Mouse (Mus musculus) common myeloid progenitor, adult 5-6 weeks (primary cell): ENCODE data around the gene Ppif. TPM values are rescaled to one million over a fixed set of nuclear protein-coding genes. Genes with fewer than 3 reads are reported as not detected.
A peak's percentile ranks its signal among the peaks of the same experiment; 100 is the strongest.

Source experiments
- ATAC-seq: replicated peaks from 2 replicates; pipeline ENCODE4 v1.8.0; 2016; ENCODE audit warnings: low read depth, mild to moderate bottlenecking, moderate TSS enrichment, inconsistent platforms; ENCODE audit not compliant: poor library complexity, severe bottlenecking
- total RNA-seq: library from RNA; stranded (forward); fragments of 200-1000, 187-1606 nt; gene quantifications from 2 replicates; pipeline ENCODE4 v1.2.3, GENCODE M21; 2017

The Ppif gene
- total RNA-seq, 1 experiment from 2014 or later = 49.5 TPM

GRCm38 (mm10) chr14:25693271-25693887 lies 575 bp upstream of the Ppif start:
- peak; percentile 3 for ATAC-seq

- ATAC-seq = no peak
These were observed 579 bp downstream of the Ppif start for GRCm38 (mm10) chr14:25694569-25694897.

GRCm38 (mm10) chr14:25695059-25695458 lies 1.1 kb downstream of the Ppif start:
- ATAC-seq = peak; percentile 78

DNA sequence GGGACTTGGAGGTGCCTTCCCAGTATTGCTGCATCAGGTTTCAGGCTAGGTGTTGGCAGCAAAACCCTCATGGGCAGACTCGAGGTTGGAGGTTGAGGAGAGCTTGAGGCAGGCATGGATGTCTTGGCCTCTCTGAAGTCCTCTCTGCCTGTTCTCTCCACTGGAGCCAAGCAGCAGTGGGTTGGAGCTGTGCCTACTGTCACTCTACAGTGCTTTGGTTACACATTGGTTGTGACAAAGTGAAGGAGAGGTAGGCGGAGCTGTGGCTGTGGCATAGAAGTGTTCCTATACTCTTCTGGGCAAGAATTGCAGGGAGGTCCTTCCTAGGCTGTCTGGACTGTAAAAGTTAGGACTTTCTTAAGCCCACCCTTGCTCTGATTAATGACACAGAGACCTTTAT lies 2.4 kb downstream of the Ppif start:
- no peak for ATAC-seq

DNA sequence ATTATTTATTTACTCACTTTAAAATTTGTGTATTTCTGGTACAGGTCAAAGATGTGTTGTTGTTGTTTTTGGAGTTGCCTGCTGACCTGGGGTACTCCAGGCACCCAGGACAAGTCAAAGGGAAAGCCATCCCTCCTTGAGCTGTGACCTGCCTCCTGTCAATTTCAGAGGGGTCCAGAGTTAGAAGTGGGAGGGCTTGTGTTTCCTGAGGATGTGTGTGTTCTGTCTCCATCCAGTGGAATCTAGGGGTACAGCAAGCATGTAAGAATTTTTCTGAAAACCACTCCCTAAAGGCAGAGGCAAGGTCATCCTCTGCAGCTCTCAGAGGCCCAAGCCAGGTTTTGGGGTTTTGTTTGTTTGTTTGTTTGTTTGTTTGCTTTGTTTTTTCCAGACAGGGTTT lies 8.0 kb downstream of the Ppif start:
- peak; percentile 86 for ATAC-seq

- ATAC-seq = peak; percentile 85
These were observed 13.8 kb downstream of the Ppif start for GRCm38 (mm10) chr14:25707691-25708181.

DNA sequence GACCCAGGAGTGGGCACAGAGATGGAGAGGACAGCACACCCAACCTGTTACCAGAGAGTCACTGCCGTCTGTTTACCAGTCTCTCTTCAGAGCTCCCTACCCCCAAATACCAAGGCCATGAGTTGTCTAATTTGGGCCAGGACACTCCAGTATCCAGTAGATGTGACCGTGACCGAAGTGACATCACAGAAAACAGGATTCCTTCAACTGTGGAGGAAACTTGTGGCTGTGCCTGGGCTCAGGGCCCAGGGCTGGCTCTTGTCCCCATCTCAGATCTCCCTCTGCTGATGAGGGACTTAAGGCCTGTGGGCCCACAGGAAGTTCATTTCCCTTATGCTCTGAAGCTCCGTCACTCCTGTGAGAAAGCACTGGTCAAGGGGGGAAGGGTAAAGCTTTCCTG lies 14.5 kb downstream of the Ppif start:
- peak; percentile 16; the same call in 1 of the 2 replicates for ATAC-seq

DNA sequence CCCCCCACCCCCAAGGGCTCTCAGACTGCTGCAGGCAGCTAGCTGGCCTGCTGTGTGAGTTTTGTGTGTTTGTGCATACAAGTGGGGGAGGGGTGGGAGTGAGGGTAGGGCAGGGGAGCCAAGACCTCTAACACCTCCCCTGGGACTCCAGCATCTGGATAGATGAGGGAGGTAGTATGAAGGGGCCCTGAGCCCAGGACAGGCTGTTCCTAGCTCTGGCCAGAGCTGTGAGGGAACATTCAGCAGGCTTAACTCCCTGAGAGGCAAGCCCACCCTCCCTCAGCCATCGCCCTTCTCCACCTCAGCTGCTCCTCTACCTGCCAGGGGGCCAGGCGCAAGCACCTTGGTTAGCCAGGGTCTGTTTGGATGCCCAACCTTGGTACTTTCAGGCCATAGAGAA lies 15.0 kb downstream of the Ppif start:
- no peak for ATAC-seq

DNA sequence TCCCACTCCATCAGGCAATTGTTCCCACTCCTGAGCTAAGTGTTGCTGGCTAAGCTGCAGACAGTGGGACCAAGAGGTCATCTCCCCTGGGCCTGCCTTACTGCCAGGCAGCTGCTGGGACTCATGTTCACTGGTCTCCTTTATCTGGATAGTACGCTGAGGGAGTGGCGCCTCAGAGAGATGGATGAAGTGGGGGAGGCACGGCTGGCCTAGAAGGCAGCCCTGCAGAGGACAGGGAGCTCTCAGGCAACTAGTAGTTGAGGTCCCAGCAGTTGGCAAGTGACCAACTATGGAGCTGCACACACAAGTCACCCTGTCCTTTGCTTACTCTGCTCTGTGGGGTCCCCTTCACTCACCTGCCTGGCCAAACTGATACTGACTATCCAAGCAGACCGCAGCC lies 16.1 kb downstream of the Ppif start:
- no peak for ATAC-seq

DNA sequence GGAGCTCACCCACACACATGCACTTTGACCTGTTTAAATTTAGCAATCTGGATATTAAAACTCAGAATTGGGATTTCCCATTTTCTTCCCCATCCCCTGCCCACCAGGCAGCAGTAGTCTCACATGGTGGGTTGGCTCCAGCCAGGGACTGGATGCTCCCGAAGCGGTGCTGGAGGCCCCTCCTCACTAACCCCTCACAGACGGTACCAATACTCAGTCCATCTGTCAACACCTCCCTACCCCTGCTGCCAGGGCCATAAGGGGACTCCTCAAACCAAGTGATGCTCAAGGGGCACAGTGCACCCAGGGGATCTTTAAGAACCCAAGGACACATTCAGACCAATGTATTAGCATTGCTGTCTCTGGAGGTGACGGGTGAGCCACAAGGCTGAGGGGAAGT lies 16.7 kb downstream of the Ppif start:
- no peak for ATAC-seq

DNA sequence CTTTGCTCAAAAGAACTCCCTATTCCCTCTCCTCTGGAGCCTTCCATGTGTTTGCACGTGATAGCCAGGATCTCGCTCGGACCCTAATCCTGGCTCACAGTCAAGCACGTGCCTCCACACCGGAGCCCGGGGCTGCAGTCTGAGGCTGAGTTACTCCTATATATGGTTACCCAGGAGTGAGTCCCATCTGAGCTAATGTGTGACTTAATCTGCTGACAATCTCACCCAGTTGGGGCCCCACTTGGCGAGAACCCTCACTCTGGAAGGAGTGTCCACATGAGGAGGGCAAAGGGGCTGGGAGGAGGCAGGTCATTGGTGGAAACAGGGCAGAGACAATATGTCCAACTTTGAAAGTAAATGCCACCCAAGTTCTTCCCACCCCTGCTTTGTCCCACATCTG lies 17.2 kb downstream of the Ppif start:
- no peak for ATAC-seq

- no peak for ATAC-seq
These were observed 17.6 kb downstream of the Ppif start for GRCm38 (mm10) chr14:25711602-25712001.

GRCm38 (mm10) chr14:25713443-25713842 lies 19.5 kb downstream of the Ppif start:
- ATAC-seq = 0 out of 2 replicates have a peak, but pooled peaks have one; percentile 42

GRCm38 (mm10) chr14:25716528-25716927 lies 22.6 kb downstream of the Ppif start:
- no peak for ATAC-seq

DNA sequence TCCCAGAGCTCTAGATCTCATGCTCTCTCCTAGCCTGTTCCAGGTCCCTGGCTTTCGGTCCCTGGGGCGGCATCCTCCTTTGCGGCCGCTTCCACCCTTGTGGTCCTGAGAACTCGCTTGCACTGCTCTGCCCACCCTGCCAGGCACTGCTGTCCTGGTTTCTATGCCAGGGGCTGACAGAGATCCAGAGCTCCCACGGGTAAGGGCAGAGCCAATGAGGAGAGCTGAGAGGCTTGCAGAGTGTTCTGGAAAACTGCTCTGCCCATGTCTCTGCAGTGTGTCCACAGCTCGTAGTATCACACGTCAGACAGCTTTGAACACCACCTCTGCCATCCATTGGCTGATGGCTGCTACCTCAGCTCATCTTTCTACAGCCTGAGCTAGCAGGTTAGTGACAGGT lies 23.8 kb downstream of the Ppif start:
- no peak for ATAC-seq

DNA sequence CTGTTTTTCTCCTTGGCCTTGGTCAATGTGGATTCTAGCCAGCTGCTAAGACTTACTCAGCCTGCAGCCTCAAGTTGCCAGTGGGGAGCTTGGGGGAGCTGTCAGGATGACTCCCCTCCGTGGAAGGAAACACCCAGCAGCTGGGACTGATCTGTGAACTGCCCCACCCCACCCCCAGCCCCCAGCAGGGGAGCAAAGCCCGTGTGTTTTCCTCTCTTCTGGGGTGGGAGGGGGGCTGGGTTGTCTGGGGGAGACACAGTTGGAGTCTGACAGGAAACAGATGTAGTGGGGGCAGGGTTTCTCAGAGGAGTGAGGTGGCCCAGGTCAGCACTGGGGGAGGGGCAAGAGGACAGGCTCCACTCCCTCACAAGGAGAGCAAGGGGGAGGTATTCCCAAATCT lies 24.5 kb downstream of the Ppif start:
- ATAC-seq = peak; percentile 27; the same call in 1 of the 2 replicates

DNA sequence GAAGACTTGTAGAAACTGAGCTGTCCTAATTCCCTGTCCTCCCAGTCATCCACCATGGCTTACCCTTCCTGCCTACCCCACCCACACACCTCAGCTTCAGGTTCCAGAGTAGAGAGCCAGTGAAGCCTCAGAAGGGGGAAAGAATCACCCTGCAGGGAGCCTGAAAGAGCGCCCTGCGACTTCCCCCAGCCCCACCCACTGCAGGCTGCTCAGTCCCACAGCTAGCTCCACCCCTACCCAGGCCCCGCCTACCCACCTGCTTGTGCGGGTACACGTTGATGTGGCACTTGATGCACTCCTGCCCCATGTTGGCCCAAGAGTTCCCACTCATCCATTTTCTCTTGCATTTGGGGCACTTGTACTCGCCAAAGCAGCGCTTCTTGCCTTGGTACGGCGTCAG lies 25.4 kb downstream of the Ppif start:
- peak; percentile 66 for ATAC-seq

DNA sequence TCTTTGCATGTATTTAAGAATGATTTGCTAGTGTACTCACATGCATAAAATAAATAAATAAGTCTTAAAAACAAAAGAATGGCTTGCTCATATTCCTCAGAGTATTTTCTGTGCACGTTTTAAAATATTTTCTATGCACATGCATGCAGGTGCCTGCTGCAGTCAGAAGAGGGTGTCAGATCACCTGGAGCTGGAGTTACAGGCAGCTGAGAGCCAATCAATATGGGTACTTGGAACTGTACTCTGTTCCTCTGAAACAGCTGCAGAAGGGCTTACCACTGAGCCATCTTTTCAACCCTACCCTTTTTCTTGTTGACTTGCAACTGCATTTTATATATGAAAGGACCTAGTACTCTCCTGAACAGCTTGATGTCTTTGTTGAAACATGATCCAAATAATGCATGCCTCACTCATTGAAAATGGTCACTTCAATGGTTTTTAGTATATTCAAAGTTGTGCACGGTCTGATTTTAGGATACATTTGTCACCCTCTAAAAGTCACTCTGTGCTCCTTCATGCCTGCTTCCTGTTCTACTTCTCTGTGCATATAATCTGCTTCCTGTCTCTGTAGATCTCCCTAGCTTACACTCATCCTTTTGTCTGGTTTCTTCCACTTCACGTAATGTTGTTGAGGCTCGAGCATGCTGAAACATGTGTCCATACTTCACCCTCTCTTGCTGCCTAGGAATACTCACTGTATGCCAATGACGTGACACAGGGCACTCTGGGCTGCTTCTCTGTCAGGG lies 27.2 kb downstream of the Ppif start:
- no peak for ATAC-seq

DNA sequence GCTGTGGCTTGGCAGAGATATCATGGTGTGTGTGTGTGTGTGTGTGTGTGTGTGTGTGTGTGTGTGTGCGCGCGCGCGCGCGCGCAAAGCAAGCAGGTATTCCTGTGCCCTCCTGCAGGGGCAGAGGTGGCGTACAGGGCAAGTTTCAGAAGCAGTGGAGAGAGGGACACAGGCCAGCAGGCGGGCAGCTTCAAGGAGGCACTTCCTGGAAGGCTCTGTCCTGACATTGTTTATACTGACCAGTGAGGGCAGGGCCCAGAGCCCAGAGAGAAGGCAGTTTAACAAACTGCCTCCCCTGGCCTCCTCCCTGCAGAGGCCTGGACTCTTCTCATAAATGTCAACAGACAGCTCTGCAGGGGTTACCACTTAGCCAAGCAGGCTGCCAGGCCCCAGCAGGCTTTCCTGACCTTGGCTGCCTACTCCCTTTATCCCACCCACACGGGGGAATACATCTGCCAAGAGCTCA lies 31.1 kb downstream of the Ppif start:
- ATAC-seq = peak; percentile 30; the same call in 1 of the 2 replicates

- no peak for ATAC-seq
These were observed 31.7 kb downstream of the Ppif start for GRCm38 (mm10) chr14:25725690-25726089.
